Mouse (Mus musculus) cerebellum, adult 2 months (tissue): ENCODE data around the gene Ppfibp1. TPM values are rescaled to one million over a fixed set of nuclear protein-coding genes. Genes with fewer than 3 reads are reported as not detected.
A peak's percentile ranks its signal among the peaks of the same experiment; 100 is the strongest.

Experiments used
- DNase-seq, 2 experiments: peaks; one replicate each; pipeline ENCODE4 v3.0.0; 2021
- H3K27ac ChIP-seq: fragments of 200-500 bp; 2 replicates; pipeline ENCODE4 v1.5.1; 2012; ENCODE audit warnings: low read length, control low read depth, inconsistent platforms; ENCODE audit not compliant: insufficient read depth
- H3K27me3 ChIP-seq: fragments of 200-500 bp; 2 replicates; pipeline ENCODE4 v1.6.1; 2012; ENCODE audit warnings: inconsistent platforms, mild to moderate bottlenecking, low read length, moderate library complexity; ENCODE audit not compliant: control insufficient read depth, insufficient read depth
- H3K4me1 ChIP-seq: fragments of 200-500 bp; 2 replicates; pipeline ENCODE4 v1.6.1; 2011; ENCODE audit warnings: low read length; ENCODE audit not compliant: control insufficient read depth, insufficient read depth
- H3K4me3 ChIP-seq: fragments of 200-500 bp; replicated peaks from 2 replicates; pipeline ENCODE3; 2011; ENCODE audit warnings: mild to moderate bottlenecking, low read depth, low read length, control low read depth; ENCODE audit not compliant: insufficient read depth
- CTCF ChIP-seq: fragments of 200-500 bp; IDR thresholded peaks from 2 replicates; pipeline ENCODE4 v1.5.1; 2011; ENCODE audit warnings: low read depth, mild to moderate bottlenecking, control low read depth, low read length, moderate library complexity, borderline replicate concordance; ENCODE audit not compliant: insufficient read depth
- POLR2A ChIP-seq: fragments of 200-500 bp; IDR thresholded peaks from 2 replicates; pipeline ENCODE4 v1.6.1; 2011; ENCODE audit warnings: low read length, control low read depth, borderline replicate concordance; ENCODE audit not compliant: insufficient read depth
- WGBS: fragments of 180-500 bp; shearing (Covaris S2); methylation state at CpG from one replicate; pipeline ENCODE4 v1.1.7; 2018; 5-methylcytosine and 5-hydroxymethylcytosine counted together
- polyA plus RNA-seq: library from polyadenylated mRNA; depleted of rRNA; stranded (reverse); fragments of >200 nt; gene quantifications from 2 replicates; pipeline ENCODE4 v1.2.3, GENCODE M21; 2012

The Ppfibp1 gene
- polyA plus RNA-seq, 1 experiment = 9.4 TPM

GRCm38 (mm10) chr6:147052440-147052839 is 164.2 kb downstream of the Ppfibp1 start:
- WGBS = 83% methylated on average over 9 of the region's 9 CpGs
- peak in 1 of 2 experiments; percentile 3 for DNase-seq
- Histone ChIP-seq H3K4me3 (no peak overlapping the region), H3K27ac (no peak overlapping the region), H3K4me1 (no peaks in the 10 kb centered on the region), H3K27me3 (no peaks in the 10 kb centered on the region)
- TF ChIP-seq POLR2A = no peak

DNA sequence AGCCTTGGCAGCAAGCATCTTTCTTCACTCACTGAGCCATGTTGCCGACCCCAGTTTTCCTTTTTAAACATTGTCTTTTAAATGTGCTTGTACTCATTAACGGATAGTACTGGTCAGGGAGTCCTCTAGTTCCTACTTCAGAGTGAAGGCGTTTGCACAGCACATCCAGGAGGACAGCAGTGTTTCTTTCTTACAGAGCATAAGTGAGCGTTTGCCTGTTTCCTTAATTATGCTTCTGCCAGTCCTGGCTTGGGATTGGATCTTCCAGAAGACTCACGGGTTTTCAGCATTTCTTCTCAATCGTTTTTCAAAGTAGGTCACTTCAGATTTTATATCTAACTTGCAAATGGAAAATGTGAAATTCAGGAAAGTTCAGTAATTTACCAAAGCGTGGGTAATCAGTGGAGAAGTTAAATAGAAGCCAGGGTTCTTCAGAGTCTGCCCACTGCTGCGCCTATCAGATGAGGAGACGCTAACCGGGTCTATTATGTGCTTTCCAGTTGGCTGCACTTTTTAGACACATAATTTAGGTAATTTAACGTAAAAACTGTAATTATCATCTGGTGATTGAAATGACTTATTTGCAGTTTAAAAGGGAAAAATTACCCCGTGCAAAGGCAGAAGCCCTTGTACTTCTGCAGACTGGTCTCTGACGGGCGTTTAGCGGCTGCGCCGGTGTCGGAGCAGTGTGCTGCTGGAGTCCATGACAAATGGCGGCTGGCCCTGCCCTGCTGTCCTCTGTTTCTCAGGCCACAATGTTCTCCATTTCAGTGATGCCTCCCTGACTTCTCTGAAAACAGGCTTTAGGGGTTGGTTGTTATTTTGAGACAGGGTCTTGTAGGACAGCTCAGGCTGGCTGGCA is 165.7 kb downstream of the Ppfibp1 start:
- 93% methylated on average over 19 of the region's 19 CpGs for whole genome bisulfite sequencing

GRCm38 (mm10) chr6:147055374-147055977 is 167.2 kb downstream of the Ppfibp1 start:
- no peaks in the 10 kb centered on the region for H3K27me3 ChIP-seq
- no peaks in the 10 kb centered on the region for H3K4me1 ChIP-seq
- H3K27ac ChIP-seq = no peak overlapping the region
- TF ChIP-seq POLR2A (no peak), CTCF (no peak)
- 90% methylated on average over 10 of the region's 10 CpGs for WGBS
- DNase-seq = no peak
- H3K4me3 ChIP-seq = no peak overlapping the region

More for the DNA sequence above, 165.7 kb downstream of the Ppfibp1 start:
- TF ChIP-seq POLR2A (no peak), CTCF (no peak)
- Histone ChIP-seq H3K4me1 (no peaks in the 10 kb centered on the region), H3K4me3 (no peak overlapping the region), H3K27me3 (no peaks in the 10 kb centered on the region), H3K27ac (no peak overlapping the region)
- DNase-seq = peak in 1 of 2 experiments; percentile 3

- WGBS = 67% methylated on average over 7 of the region's 7 CpGs
- TF ChIP-seq CTCF = no peak
- TF ChIP-seq POLR2A = no peak
- no peaks in the 10 kb centered on the region for H3K4me1 ChIP-seq
- no peak for DNase-seq
- no peak overlapping the region for H3K4me3 ChIP-seq
- H3K27ac ChIP-seq = no peak overlapping the region
- no peaks in the 10 kb centered on the region for H3K27me3 ChIP-seq
These were observed 171.0 kb downstream of the Ppfibp1 start for GRCm38 (mm10) chr6:147059326-147059725.

DNA sequence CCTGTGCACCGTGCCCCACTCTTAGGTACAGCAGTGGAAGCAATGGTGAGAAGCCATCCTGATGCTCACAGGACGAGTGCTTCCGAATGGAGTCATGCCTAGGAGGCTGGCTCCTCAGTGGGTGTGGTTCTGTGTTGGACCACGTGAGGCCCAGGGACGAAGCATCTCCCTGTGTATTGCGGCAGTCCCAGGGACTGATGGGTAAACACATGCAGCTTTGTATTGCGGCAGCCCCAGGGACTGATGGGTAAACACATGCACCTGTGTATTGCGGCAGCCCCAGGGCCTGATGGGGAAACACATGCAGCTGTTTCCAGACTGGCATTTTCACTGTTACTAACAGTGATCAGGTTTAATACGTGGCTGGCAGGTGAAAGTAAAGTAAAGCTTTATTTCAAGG is 173.3 kb downstream of the Ppfibp1 start:
- no peaks in the 10 kb centered on the region for H3K27me3 ChIP-seq
- H3K4me1 ChIP-seq = no peaks in the 10 kb centered on the region
- TF ChIP-seq POLR2A (no peak), CTCF (no peak)
- no peak overlapping the region for H3K27ac ChIP-seq
- no peak overlapping the region for H3K4me3 ChIP-seq
- DNase-seq = no peak
- 87% methylated on average over 9 of the region's 9 CpGs for whole genome bisulfite sequencing

GRCm38 (mm10) chr6:147062034-147062433 is 173.7 kb downstream of the Ppfibp1 start:
- TF ChIP-seq CTCF (no peak), POLR2A (no peak)
- Histone ChIP-seq H3K27ac (no peak overlapping the region), H3K4me3 (no peak overlapping the region), H3K4me1 (no peaks in the 10 kb centered on the region), H3K27me3 (no peaks in the 10 kb centered on the region)
- 60% methylated on average over 7 of the region's 7 CpGs for WGBS
- DNase-seq = no peak

DNA sequence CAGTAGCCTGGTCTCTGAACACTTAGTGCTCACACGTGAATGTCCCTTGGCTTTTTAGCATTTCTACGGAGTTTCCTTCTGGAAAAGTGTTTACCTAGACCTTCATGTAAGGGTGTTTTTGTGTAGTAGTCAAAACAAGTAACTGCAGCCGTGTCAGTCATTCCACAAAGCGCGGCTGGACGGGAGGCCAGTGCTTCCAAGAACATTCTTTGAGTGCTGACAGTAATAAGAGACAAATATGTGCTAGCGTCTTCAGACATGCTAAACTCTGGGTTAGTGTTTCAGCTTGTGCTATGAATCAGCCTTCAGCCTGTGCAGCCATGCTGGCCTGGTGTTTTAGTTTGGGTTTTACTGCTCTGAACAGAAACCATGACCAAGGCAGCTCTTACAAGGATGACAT is 174.4 kb downstream of the Ppfibp1 start:
- Histone ChIP-seq H3K27me3 (no peaks in the 10 kb centered on the region), H3K4me1 (no peaks in the 10 kb centered on the region), H3K4me3 (no peak overlapping the region), H3K27ac (no peak overlapping the region)
- 92% methylated on average over 7 of the region's 7 CpGs for WGBS
- TF ChIP-seq POLR2A = no peak
- TF ChIP-seq CTCF = no peak
- no peak for DNase-seq
